Mouse (Mus musculus) spleen, adult 2 months (tissue): ENCODE results near the gene Sst.
"Not testable (repeated sequence)": the region's sequence is repeated elsewhere in the genome, so short reads cannot be mapped to it uniquely, and the experiment has no call there.

Experiments
- CTCF ChIP-seq: fragments of 200-500 bp; IDR thresholded peaks from 2 replicates; pipeline ENCODE4 v1.5.1; 2011; ENCODE audit warnings: mild to moderate bottlenecking, inconsistent platforms; ENCODE audit not compliant: insufficient read depth, insufficient read length, insufficient replicate concordance; ENCODE audit errors: extremely low read depth
- POLR2A ChIP-seq: fragments of 200-500 bp; IDR thresholded peaks from 2 replicates; pipeline ENCODE4 v1.6.1; 2011; ENCODE audit warnings: low read depth, low read length, inconsistent platforms

DNA sequence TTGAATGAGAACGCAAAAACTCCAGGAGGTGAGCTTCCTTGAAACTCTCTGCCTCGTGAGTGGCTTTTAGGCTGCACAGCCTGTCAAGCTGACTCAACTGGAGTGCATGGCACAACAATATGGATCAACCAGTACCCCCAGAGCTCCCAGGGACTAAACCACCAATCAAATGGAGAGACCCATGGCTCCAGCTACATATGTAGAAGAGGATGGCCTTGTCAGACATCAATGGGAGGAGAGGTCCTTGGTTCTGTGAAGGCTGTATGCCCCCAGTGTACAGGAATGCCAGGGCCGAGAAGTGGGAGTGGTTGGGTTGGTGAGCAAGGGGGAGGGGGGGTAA is 18.2 kb upstream of the Sst start:
- not testable (repeated sequence) for TF ChIP-seq CTCF, POLR2A
